Mouse (Mus musculus) adipose tissue, adult 10 weeks (tissue): Measurements from ENCODE around the gene Vmn1r24. TPM values are rescaled to one million over a fixed set of nuclear protein-coding genes. Genes with fewer than 3 reads are reported as not detected.

Source experiments
- polyA plus RNA-seq: library from polyadenylated mRNA; stranded (reverse); fragments of 350-450 nt; fragmentation: Illumina TruSeq; extraction: RNeasy Lipid Tissue Mini Kit (QIAGEN cat#74804); gene quantifications from one replicate; pipeline ENCODE4 v1.2.3, GENCODE M21; 2014; ENCODE audit warnings: low read depth, low replicate concordance

Vmn1r24 gene
- polyA plus RNA-seq, result not detected

DNA sequence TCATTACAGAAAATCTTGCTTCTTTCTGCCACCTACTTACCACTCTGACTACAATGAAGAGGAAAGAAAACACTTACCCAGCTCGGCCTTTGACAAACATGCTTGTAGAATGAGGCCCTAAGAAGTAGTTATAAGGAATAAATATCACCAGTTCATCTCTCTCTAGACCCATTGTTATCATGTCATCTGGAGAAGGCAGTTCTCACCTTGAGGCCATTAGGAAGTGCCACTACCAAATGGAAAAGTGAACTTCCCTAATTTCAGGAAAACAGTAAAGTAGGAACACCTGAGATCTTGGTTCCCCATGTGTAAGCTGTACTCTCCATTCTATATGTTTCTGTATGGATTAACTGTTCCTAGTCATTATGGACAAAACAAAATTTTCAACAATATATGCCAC, at the start of gene Vmn1r24:
TSS of gene Vmn1r24 (minus strand) at position 101 of the 400 bp plus-strand sequence.

DNA sequence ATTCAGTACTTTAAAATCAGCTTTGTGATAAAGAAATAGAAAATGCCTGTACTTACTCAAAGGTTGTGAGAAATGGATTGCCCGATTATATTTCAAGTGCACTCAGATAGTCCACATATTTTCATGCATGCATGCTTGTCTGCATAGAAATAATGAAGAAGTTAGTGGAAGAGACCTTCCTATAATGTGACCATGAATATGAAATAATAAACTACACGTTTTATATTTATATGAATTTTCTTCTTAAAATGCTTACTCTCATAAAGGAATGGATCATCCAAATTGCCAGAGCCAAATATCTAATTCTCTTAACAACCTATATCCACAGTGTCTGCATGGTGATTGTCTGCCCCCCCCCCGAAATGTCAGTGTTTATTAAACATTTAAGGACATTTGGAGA, 19.4 kb upstream of the Vmn1r24 start, which contains the start of gene Vmn1r25:
TSS of gene Vmn1r25 (minus strand) at position 101 of the 400 bp plus-strand sequence.

DNA sequence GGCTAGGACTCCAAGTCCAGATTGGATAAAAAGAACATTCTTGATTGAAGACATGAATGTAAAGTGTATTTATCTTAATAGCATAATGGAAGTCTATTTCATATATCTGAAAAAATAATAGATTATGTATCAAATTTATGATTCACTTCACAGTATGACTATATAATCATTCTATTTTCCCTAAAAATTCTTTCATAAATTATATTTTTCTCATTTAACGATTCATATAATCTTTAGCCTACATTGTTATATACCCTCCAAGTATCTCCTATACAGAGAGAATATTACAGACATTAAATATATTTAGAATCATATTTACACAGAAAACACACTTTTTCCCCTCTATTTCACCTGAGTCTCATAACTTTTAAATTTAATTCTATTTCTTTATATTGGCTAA, 34.6 kb downstream of the Vmn1r24 start, which contains the start of gene Vmn1r23:
TSS of gene Vmn1r23 (minus strand) at position 101 of the 400 bp plus-strand sequence.

DNA sequence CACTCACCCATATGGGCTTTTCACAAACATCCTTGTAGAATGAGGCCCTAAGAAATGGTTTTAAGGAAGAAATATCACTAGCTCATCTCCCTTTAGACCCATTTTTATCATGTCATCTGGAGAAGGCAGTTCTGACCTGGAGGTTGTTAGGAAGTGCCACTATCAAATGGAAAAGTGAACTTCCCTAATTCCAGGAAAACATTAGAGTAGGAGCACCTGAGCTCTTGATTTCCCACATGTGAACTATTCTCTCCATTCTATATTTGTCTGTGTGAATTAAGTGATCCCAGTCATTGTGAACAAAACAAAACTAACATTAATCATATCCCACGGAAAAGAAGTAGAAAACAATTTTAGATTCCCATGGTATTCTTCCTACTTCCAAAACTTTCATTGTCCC, 53.4 kb downstream of the Vmn1r24 start, which contains the start of gene Vmn1r22:
TSS of gene Vmn1r22 (minus strand) at position 101 of the 400 bp plus-strand sequence.

Other genes with a start within 250 kb of the Vmn1r24 start
- gene Vopp1, start 136.3 kb downstream of the Vmn1r24 start, polyA plus RNA-seq, result 19.8 TPM
- not detected for gene Vmn1r21, start 111.2 kb downstream of the Vmn1r24 start, polyA plus RNA-seq
- gene Vmn1r22, start 53.5 kb downstream of the Vmn1r24 start, polyA plus RNA-seq, result not detected
- not detected for gene Vmn1r23, start 34.7 kb downstream of the Vmn1r24 start, polyA plus RNA-seq
- not detected for gene Vmn1r25, start 19.3 kb upstream of the Vmn1r24 start, polyA plus RNA-seq
- gene Vmn1r26, start 53.7 kb upstream of the Vmn1r24 start, polyA plus RNA-seq, result not detected